Comparison of ENCODE assay signal across 8 mouse cellular contexts in the genomic region with DNA sequence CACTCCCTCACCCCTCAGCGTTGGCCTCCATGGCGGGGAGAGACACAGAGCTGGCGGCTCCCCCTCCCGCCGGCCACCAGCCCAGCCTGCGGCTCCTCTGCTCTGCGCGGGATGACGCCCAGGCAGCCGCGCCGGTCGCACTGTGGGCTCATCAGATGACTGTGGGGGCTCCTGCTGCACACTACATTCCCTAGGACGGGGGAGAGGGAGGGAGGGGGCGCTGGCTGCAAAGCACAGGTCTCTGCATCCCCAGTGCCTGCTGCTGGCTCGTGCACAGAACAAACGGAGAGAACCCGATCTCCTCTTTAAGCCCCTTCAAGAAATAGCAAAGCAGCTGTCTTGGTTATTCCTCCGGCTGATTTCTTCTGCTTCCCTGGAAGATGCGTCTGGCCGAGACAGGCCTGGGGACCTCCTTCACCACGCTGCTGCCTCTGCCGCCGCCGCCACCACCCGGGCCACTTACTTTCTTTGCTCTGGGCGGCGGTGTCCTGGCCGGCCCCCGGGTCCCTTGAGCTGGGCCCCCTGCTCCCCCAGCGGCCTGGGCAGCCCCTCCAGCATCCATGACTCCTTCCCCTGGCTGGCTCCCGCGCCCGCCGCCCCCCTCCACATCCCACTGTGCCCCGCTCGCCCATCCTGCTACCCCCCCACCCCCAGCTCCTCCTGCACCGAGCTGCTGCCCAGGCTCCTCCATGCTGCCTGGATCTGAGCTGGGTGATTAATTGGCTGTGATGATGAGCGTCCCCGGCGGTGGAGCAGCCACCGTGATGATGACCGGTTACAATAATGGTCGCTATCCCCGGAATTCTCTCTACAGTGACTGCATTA.
DNase-seq lines count a peak whose midpoint lies in the region; ATAC-seq lines count a peak whose summit lies in the region.

No protein-coding gene starts in this region.

- DNase-seq in lung, postnatal 25 days (ENCODE audit: low spot score), result no peak
- peak; percentile 78 for DNase-seq in embryonic facial prominence, embryonic 14.5 days (ENCODE audit: low spot score)
- peak; percentile 73 for DNase-seq in retina, embryonic 14.5 days (ENCODE audit: low spot score)
- DNase-seq in spleen, postnatal 36 days (ENCODE audit: low spot score in 2 of 2), result no peak
- DNase-seq in cerebellum, adult 8-10 months, result no peak

- peak overlapping the region; percentile 59 for H3K4me2 ChIP-seq in lung, embryonic 15.5 days
- H3K4me2 ChIP-seq in embryonic facial prominence, embryonic 14.5 days (ENCODE audit: low read depth, low read length), result peak overlapping the region; percentile 85
- H3K4me2 ChIP-seq in hindbrain, embryonic 13.5 days, result peak overlapping the region; percentile 84
- H3K4me2 ChIP-seq in limb, embryonic 12.5 days, result peak overlapping the region; percentile 95

- peaks cover 14% of the 10 kb centered on the region for H3K27me3 ChIP-seq in lung, embryonic 15.5 days
- H3K27me3 ChIP-seq in embryonic facial prominence, embryonic 14.5 days (replicated peaks; ENCODE audit: control insufficient read depth, insufficient read depth, low read length), result no peaks in the 10 kb centered on the region
- no peaks in the 10 kb centered on the region for H3K27me3 ChIP-seq in hindbrain, embryonic 13.5 days
- peaks cover 14% of the 10 kb centered on the region for H3K27me3 ChIP-seq in limb, embryonic 12.5 days

- H3K9ac ChIP-seq in lung, embryonic 15.5 days, result peak overlapping the region; percentile 31
- H3K9ac ChIP-seq in embryonic facial prominence, embryonic 14.5 days (ENCODE audit: low read depth, low read length), result peak overlapping the region; percentile 59
- peak overlapping the region; percentile 86 for H3K9ac ChIP-seq in hindbrain, embryonic 13.5 days
- H3K9ac ChIP-seq in limb, embryonic 12.5 days (replicated peaks), result peak overlapping the region; percentile 65

- peak; percentile 59; the same call in 1 of the 2 replicates for ATAC-seq in lung, embryonic 15.5 days (ENCODE audit: borderline replicate concordance, extremely low read depth, low FRiP score, low TSS enrichment)
- peak; percentile 92 for ATAC-seq in embryonic facial prominence, embryonic 14.5 days (ENCODE audit: low read depth)
- ATAC-seq in hindbrain, embryonic 13.5 days (ENCODE audit: low FRiP score), result peak; percentile 88
- peak; percentile 78 for ATAC-seq in limb, embryonic 12.5 days (ENCODE audit: insufficient number of reproducible peaks, insufficient read depth, low FRiP score, low TSS enrichment, low read depth)

- no peaks in the 10 kb centered on the region for H3K36me3 ChIP-seq in lung, embryonic 15.5 days
- H3K36me3 ChIP-seq in embryonic facial prominence, embryonic 14.5 days (ENCODE audit: control insufficient read depth, insufficient read depth, low read length), result no peaks in the 10 kb centered on the region
- H3K36me3 ChIP-seq in hindbrain, embryonic 13.5 days, result no peaks in the 10 kb centered on the region; the same call in 1 of the 2 replicates
- H3K36me3 ChIP-seq in limb, embryonic 12.5 days, result no peaks in the 10 kb centered on the region

- peak overlapping the region; percentile 33 for H3K4me3 ChIP-seq in lung, embryonic 15.5 days
- peak overlapping the region; percentile 47 for H3K4me3 ChIP-seq in embryonic facial prominence, embryonic 14.5 days (ENCODE audit: low read depth, low read length)
- H3K4me3 ChIP-seq in hindbrain, embryonic 13.5 days, result peak overlapping the region; percentile 59
- peak overlapping the region; percentile 52 for H3K4me3 ChIP-seq in limb, embryonic 12.5 days (replicated peaks)

- H3K27ac ChIP-seq in lung, embryonic 15.5 days, result no peak overlapping the region
- peak overlapping the region; percentile 71 for H3K27ac ChIP-seq in embryonic facial prominence, embryonic 14.5 days (replicated peaks; ENCODE audit: low read depth, low read length)
- H3K27ac ChIP-seq in hindbrain, embryonic 13.5 days, result peak overlapping the region; percentile 99
- H3K27ac ChIP-seq in limb, embryonic 12.5 days, result 0 out of 2 replicates have a peak overlapping the region, but pooled peaks have one; percentile 20

- H3K9me3 ChIP-seq in lung, embryonic 15.5 days, result no peaks in the 10 kb centered on the region
- H3K9me3 ChIP-seq in embryonic facial prominence, embryonic 14.5 days (ENCODE audit: control insufficient read depth, low read length), result no peaks in the 10 kb centered on the region
- no peaks in the 10 kb centered on the region for H3K9me3 ChIP-seq in hindbrain, embryonic 13.5 days
- H3K9me3 ChIP-seq in limb, embryonic 12.5 days, result no peaks in the 10 kb centered on the region

- peaks cover 11% of the 10 kb centered on the region; the same call in 1 of the 2 replicates for H3K4me1 ChIP-seq in lung, embryonic 15.5 days
- 0 out of 2 replicates have a peak, but pooled peaks cover 3% of the 10 kb centered on the region for H3K4me1 ChIP-seq in embryonic facial prominence, embryonic 14.5 days (ENCODE audit: control insufficient read depth, insufficient read depth, low read length)
- peaks cover 70% of the 10 kb centered on the region for H3K4me1 ChIP-seq in hindbrain, embryonic 13.5 days (replicated peaks)
- H3K4me1 ChIP-seq in limb, embryonic 12.5 days (replicated peaks), result peaks cover 21% of the 10 kb centered on the region

- 2% methylated on average over 45 of the region's 45 CpGs for WGBS in lung, embryonic 15.5 days
- WGBS in embryonic facial prominence, embryonic 14.5 days, result under 1% methylated on average over 26 of the region's 45 CpGs
- under 1% methylated on average over 43 of the region's 45 CpGs for WGBS in hindbrain, embryonic 13.5 days
- under 1% methylated on average over 45 of the region's 45 CpGs for WGBS in limb, embryonic 12.5 days

Comparison
In these comparisons a context has a peak if more than half of its experiments do, and no peak if none do; other contexts are left out.
1. H3K9ac ChIP-seq: peak in every context shown above with its lines; median percentile 86 in hindbrain, embryonic 13.5 days; 65 in limb, embryonic 12.5 days; 59 in embryonic facial prominence, embryonic 14.5 days; 31 in lung, embryonic 15.5 days.
2. DNase-seq: peak in embryonic facial prominence, embryonic 14.5 days (single experiment) and retina, embryonic 14.5 days (single experiment); none in lung, postnatal 25 days (single experiment), spleen, postnatal 36 days (0 of 2) and cerebellum, adult 8-10 months (single experiment).
3. Peak in every context shown above with its lines, with median percentiles within 50 percentile points of each other: ATAC-seq, H3K4me2 ChIP-seq and H3K4me3 ChIP-seq.